Mouse (Mus musculus): ENCODE data around the gene Palb2. TPM values are rescaled to one million over a fixed set of nuclear protein-coding genes. Genes with fewer than 3 reads are reported as not detected.

Palb2 gene
- polyA plus RNA-seq, 2 experiments = 9.4 to 10.7 TPM

- no peak overlapping the region for H3K4me3 ChIP-seq (ENCODE audit: insufficient read depth in 1 of 2, low read depth in 2 of 2, low read length in 2 of 2)
- no peaks in the 10 kb centered on the region for H3K27me3 ChIP-seq (ENCODE audit: control insufficient read depth, insufficient read depth, low read length)
- no peak for DNase-seq (ENCODE audit: low read depth in 3 of 3, low spot score in 3 of 3)
- no peak overlapping the region for H3K27ac ChIP-seq
- no peak for TF ChIP-seq EP300 (IDR thresholded peaks at IDR 0.05; ENCODE audit: low read depth)
- no peak for TF ChIP-seq CTCF (IDR thresholded peaks at IDR 0.05; ENCODE audit: low read depth)
- peaks cover 8 to 13% of the 10 kb centered on the region in 2 experiments for H3K4me1 ChIP-seq (replicated peaks; ENCODE audit: control insufficient read depth in 2 of 2, insufficient read depth in 2 of 2, low read length in 1 of 2)
- WGBS (ENCODE audit: insufficient replicate concordance) = 87% methylated on average over 8 of the region's 8 CpGs
- no peak overlapping the region for H3K9ac ChIP-seq (replicated peaks)
- peaks cover 81% of the 10 kb centered on the region for H3K36me3 ChIP-seq (replicated peaks; ENCODE audit: control insufficient read depth, insufficient read depth, low read depth)
- H3K4me2 ChIP-seq (ENCODE audit: low read depth) = no peak overlapping the region
- no peaks in the 10 kb centered on the region for H3K9me3 ChIP-seq (ENCODE audit: control insufficient read depth, low read length)
- no peak for ATAC-seq (ENCODE audit: insufficient read depth)
These were observed 31.0 kb upstream of the Palb2 start for GRCm38 (mm10) chr7:122163766-122164165.

DNA sequence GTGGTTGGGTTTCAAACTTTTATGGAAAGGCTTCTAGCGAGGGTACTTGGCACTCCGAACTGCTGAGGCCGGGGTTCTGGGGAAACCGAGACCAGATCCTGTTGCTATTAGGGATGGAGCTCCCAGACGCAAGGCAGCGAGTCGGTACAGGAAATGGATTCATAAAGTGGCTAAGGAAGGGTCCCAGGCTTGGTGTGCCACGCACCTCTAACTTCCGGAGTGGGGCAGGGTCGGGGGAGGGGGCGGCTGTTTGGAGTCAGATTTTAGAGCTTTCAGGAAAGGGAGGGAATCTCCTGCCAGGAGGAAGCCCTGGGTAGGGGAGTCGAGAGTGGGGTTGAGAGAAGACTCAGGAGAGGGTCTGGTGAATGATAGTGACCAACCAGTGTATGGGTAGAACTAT lies 27.3 kb upstream of the Palb2 start:
- no peak for ATAC-seq (ENCODE audit: insufficient read depth)
- H3K9me3 ChIP-seq (ENCODE audit: control insufficient read depth, low read length) = no peaks in the 10 kb centered on the region
- DNase-seq (ENCODE audit: low read depth in 3 of 3, low spot score in 3 of 3) = no peak
- H3K4me2 ChIP-seq (ENCODE audit: low read depth) = peak overlapping the region; percentile 88
- peak overlapping the region; percentile 88 for H3K9ac ChIP-seq (replicated peaks)
- peaks cover 44% of the 10 kb centered on the region for H3K36me3 ChIP-seq (replicated peaks; ENCODE audit: control insufficient read depth, insufficient read depth, low read depth)
- H3K4me1 ChIP-seq (replicated peaks; ENCODE audit: control insufficient read depth in 2 of 2, insufficient read depth in 2 of 2, low read length in 1 of 2) = peaks cover 12 to 22% of the 10 kb centered on the region in 2 experiments
- TF ChIP-seq EP300 (IDR thresholded peaks at IDR 0.05; ENCODE audit: low read depth) (no peak), CTCF (IDR thresholded peaks at IDR 0.05; ENCODE audit: low read depth) (no peak)
- H3K4me3 ChIP-seq (ENCODE audit: insufficient read depth in 1 of 2, low read depth in 2 of 2, low read length in 2 of 2) = peak overlapping the region; percentile 89 to 96
- H3K27me3 ChIP-seq (ENCODE audit: control insufficient read depth, insufficient read depth, low read length) = no peaks in the 10 kb centered on the region
- WGBS (ENCODE audit: insufficient replicate concordance) = under 1% methylated on average over 12 of the region's 12 CpGs
- peak overlapping the region; percentile 40 for H3K27ac ChIP-seq

GRCm38 (mm10) chr7:122158915-122159902 lies 26.4 kb upstream of the Palb2 start, which contains the start of gene Plk1:
Plk1 (plus strand) TSS chr7:122159439.
- no peaks in the 10 kb centered on the region for H3K27me3 ChIP-seq (ENCODE audit: control insufficient read depth, insufficient read depth, low read length)
- ATAC-seq (ENCODE audit: insufficient read depth) (peak; percentile 92), DNase-seq (ENCODE audit: low read depth in 3 of 3, low spot score in 3 of 3) (peak; percentile 77 to 79 (median 77))
- peak within 1 kb of the TSS; percentile 89 to 96 for H3K4me3 ChIP-seq (ENCODE audit: insufficient read depth in 1 of 2, low read depth in 2 of 2, low read length in 2 of 2)
- H3K9me3 ChIP-seq (ENCODE audit: control insufficient read depth, low read length) = no peaks in the 10 kb centered on the region
- H3K9ac ChIP-seq (replicated peaks) = peak within 1 kb of the TSS; percentile 94
- H3K4me1 ChIP-seq (replicated peaks; ENCODE audit: control insufficient read depth in 2 of 2, insufficient read depth in 2 of 2, low read length in 1 of 2) = peaks cover 12 to 22% of the 10 kb centered on the region in 2 experiments
- peaks cover 36% of the 10 kb centered on the region for H3K36me3 ChIP-seq (replicated peaks; ENCODE audit: control insufficient read depth, insufficient read depth, low read depth)
- peak within 1 kb of the TSS; percentile 80 for H3K27ac ChIP-seq
- TF ChIP-seq CTCF (IDR thresholded peaks at IDR 0.05; ENCODE audit: low read depth) = peak; percentile 12; the same call in 1 of the 2 replicates
- peak; percentile 55 for TF ChIP-seq EP300 (IDR thresholded peaks at IDR 0.05; ENCODE audit: low read depth)
- WGBS (ENCODE audit: insufficient replicate concordance) = under 1% methylated on average over 63 of the region's 63 CpGs
- peak within 1 kb of the TSS; percentile 88 for H3K4me2 ChIP-seq (ENCODE audit: low read depth)

GRCm38 (mm10) chr7:122158488-122158887 lies 25.7 kb upstream of the Palb2 start:
- DNase-seq (ENCODE audit: low read depth in 3 of 3, low spot score in 3 of 3) (peak in 1 of 3 experiments; percentile 13), ATAC-seq (ENCODE audit: insufficient read depth) (0 out of 2 replicates have a peak, but pooled peaks have one; percentile 4)
- no peaks in the 10 kb centered on the region for H3K27me3 ChIP-seq (ENCODE audit: control insufficient read depth, insufficient read depth, low read length)
- peak overlapping the region; percentile 80 for H3K27ac ChIP-seq
- peak overlapping the region; percentile 88 for H3K4me2 ChIP-seq (ENCODE audit: low read depth)
- peaks cover 31% of the 10 kb centered on the region for H3K36me3 ChIP-seq (replicated peaks; ENCODE audit: control insufficient read depth, insufficient read depth, low read depth)
- H3K9me3 ChIP-seq (ENCODE audit: control insufficient read depth, low read length) = no peaks in the 10 kb centered on the region
- H3K4me3 ChIP-seq (ENCODE audit: insufficient read depth in 1 of 2, low read depth in 2 of 2, low read length in 2 of 2) = peak overlapping the region; percentile 89 to 96
- WGBS (ENCODE audit: insufficient replicate concordance) = 7% methylated on average over 13 of the region's 13 CpGs
- peaks cover 12 to 22% of the 10 kb centered on the region in 2 experiments for H3K4me1 ChIP-seq (replicated peaks; ENCODE audit: control insufficient read depth in 2 of 2, insufficient read depth in 2 of 2, low read length in 1 of 2)
- no peak for TF ChIP-seq CTCF (IDR thresholded peaks at IDR 0.05; ENCODE audit: low read depth)
- no peak for TF ChIP-seq EP300 (IDR thresholded peaks at IDR 0.05; ENCODE audit: low read depth)
- peak overlapping the region; percentile 94 for H3K9ac ChIP-seq (replicated peaks)

DNA sequence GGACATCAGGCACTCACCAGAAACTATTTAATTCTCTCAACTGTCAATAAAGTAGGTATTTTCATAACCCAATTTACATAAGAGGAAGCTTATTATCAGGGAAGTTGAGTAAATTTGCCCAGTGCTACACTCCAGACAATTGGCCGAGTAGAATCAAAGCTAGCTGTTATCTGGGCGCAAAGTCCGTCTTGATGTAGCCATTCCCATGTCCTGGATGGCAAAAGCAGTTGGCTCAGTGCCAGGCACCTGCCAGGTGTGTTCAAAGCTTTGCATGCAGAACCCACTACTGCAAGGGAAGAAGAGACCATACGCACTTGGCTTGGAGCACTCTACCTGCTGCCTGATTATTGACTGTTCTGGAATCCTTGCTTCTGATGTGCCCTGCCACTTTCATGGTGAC lies 19.7 kb upstream of the Palb2 start:
- Histone ChIP-seq H3K36me3 (replicated peaks; ENCODE audit: control insufficient read depth, insufficient read depth, low read depth) (peaks cover 13% of the 10 kb centered on the region), H3K27ac (no peak overlapping the region), H3K4me3 (ENCODE audit: insufficient read depth in 1 of 2, low read depth in 2 of 2, low read length in 2 of 2) (no peak overlapping the region), H3K4me1 (replicated peaks; ENCODE audit: control insufficient read depth in 2 of 2, insufficient read depth in 2 of 2, low read length in 1 of 2) (peaks cover 0 to 4% of the 10 kb centered on the region in 2 experiments; a peak in 2 of 4 replicates), H3K9ac (replicated peaks) (no peak overlapping the region), H3K9me3 (ENCODE audit: control insufficient read depth, low read length) (no peaks in the 10 kb centered on the region), H3K27me3 (ENCODE audit: control insufficient read depth, insufficient read depth, low read length) (no peaks in the 10 kb centered on the region), H3K4me2 (ENCODE audit: low read depth) (no peak overlapping the region)
- DNase-seq (ENCODE audit: low read depth in 3 of 3, low spot score in 3 of 3) = no peak
- no peak for TF ChIP-seq EP300 (IDR thresholded peaks at IDR 0.05; ENCODE audit: low read depth)
- TF ChIP-seq CTCF (IDR thresholded peaks at IDR 0.05; ENCODE audit: low read depth) = no peak
- WGBS (ENCODE audit: insufficient replicate concordance) = 71% methylated on average over 4 of the region's 4 CpGs
- no peak for ATAC-seq (ENCODE audit: insufficient read depth)
